Mouse (Mus musculus): ENCODE measurements around the gene Vcam1. TPM values are rescaled to one million over a fixed set of nuclear protein-coding genes. Genes with fewer than 3 reads are reported as not detected.

The Vcam1 gene
- polyA plus RNA-seq, 1 experiment from 2014 or later, result 39.8 TPM

Other genes with a start within 250 kb of the Vcam1 start
- gene Dph5, start 241.9 kb downstream of the Vcam1 start, polyA plus RNA-seq (2015; fragmentation: Nextera tagmentation; extraction: Ambion mirVana), result 21.8 and 22.1 TPM in 2 replicates
- 14.2 and 19.5 TPM in 2 replicates for gene Slc30a7, start 122.3 kb downstream of the Vcam1 start, polyA plus RNA-seq (2015; fragmentation: Nextera tagmentation; extraction: Ambion mirVana)
- 30.0 and 30.1 TPM in 2 replicates for gene Extl2, start 122.2 kb downstream of the Vcam1 start, polyA plus RNA-seq (2015; fragmentation: Nextera tagmentation; extraction: Ambion mirVana)
- gene Gpr88, start 123.8 kb upstream of the Vcam1 start, polyA plus RNA-seq (2015; fragmentation: Nextera tagmentation; extraction: Ambion mirVana), result 2.6 and 2.7 TPM in 2 replicates